Mouse (Mus musculus): ENCODE measurements at regions not wholly inside any gene's neighbourhood (a gene's known extent, or its start where the extent isn't known, plus 50 kb on each side); places are given as distances from the start of the nearest gene placed in this dataset.
A peak's percentile ranks its signal among the peaks of the same experiment; 100 is the strongest.

GRCm38 (mm10) chr8:79587258-79587657, 52.2 kb upstream of the Otud4 start:
- peak; percentile 83 for ATAC-seq (replicated peaks; ENCODE audit: low read depth, poor library complexity, severe bottlenecking)

- peak; percentile 76 for ATAC-seq (replicated peaks; ENCODE audit: low read depth, poor library complexity, severe bottlenecking)
Measured at GRCm38 (mm10) chr8:79584966-79585365, 54.5 kb upstream of the Otud4 start.

GRCm38 (mm10) chr8:79583326-79583725, 56.1 kb upstream of the Otud4 start:
- peak; percentile 83 for ATAC-seq (replicated peaks; ENCODE audit: low read depth, poor library complexity, severe bottlenecking)

- ATAC-seq (replicated peaks; ENCODE audit: low read depth, poor library complexity, severe bottlenecking): no peak
Measured at GRCm38 (mm10) chr8:79582195-79582594, 57.2 kb upstream of the Otud4 start.

- ATAC-seq (replicated peaks; ENCODE audit: low read depth, poor library complexity, severe bottlenecking): no peak
Measured at GRCm38 (mm10) chr8:79576086-79576485, 63.3 kb upstream of the Otud4 start.

- no peak for ATAC-seq (replicated peaks; ENCODE audit: low read depth, poor library complexity, severe bottlenecking)
Measured at GRCm38 (mm10) chr8:79575175-79575734, 64.2 kb upstream of the Otud4 start.

- ATAC-seq (replicated peaks; ENCODE audit: low read depth, poor library complexity, severe bottlenecking): no peak
Measured at GRCm38 (mm10) chr8:79573491-79573890, 65.9 kb upstream of the Otud4 start.

GRCm38 (mm10) chr8:79572526-79572925, 66.9 kb upstream of the Otud4 start:
- ATAC-seq (replicated peaks; ENCODE audit: low read depth, poor library complexity, severe bottlenecking): no peak

GRCm38 (mm10) chr8:79563101-79563500, 76.3 kb upstream of the Otud4 start:
- ATAC-seq (replicated peaks; ENCODE audit: low read depth, poor library complexity, severe bottlenecking): no peak

- no peak for ATAC-seq (replicated peaks; ENCODE audit: low read depth, poor library complexity, severe bottlenecking)
Measured at GRCm38 (mm10) chr8:79562669-79563068, 76.7 kb upstream of the Otud4 start.

- 0 out of 2 replicates have a peak, but pooled peaks have one; percentile 8 for ATAC-seq (replicated peaks; ENCODE audit: low read depth, poor library complexity, severe bottlenecking)
Measured at GRCm38 (mm10) chr8:79562071-79562581, 77.3 kb upstream of the Otud4 start.

GRCm38 (mm10) chr8:79561269-79562063, 78.0 kb upstream of the Otud4 start:
- no peak for ATAC-seq (replicated peaks; ENCODE audit: low read depth, poor library complexity, severe bottlenecking)

GRCm38 (mm10) chr8:79559516-79559915, 79.9 kb upstream of the Otud4 start:
- ATAC-seq (replicated peaks; ENCODE audit: low read depth, poor library complexity, severe bottlenecking): no peak

GRCm38 (mm10) chr8:79554311-79554710, 85.1 kb upstream of the Otud4 start:
- ATAC-seq (replicated peaks; ENCODE audit: low read depth, poor library complexity, severe bottlenecking): no peak

GRCm38 (mm10) chr8:79550151-79550550, 89.3 kb upstream of the Otud4 start:
- no peak for ATAC-seq (replicated peaks; ENCODE audit: low read depth, poor library complexity, severe bottlenecking)

GRCm38 (mm10) chr8:79548156-79548555, 91.3 kb upstream of the Otud4 start:
- ATAC-seq (replicated peaks; ENCODE audit: low read depth, poor library complexity, severe bottlenecking): no peak

GRCm38 (mm10) chr8:79545866-79546373, 93.5 kb upstream of the Otud4 start:
- ATAC-seq (replicated peaks; ENCODE audit: low read depth, poor library complexity, severe bottlenecking): no peak

- ATAC-seq (replicated peaks; ENCODE audit: low read depth, poor library complexity, severe bottlenecking): no peak
Measured at GRCm38 (mm10) chr8:79542461-79542860, 97.0 kb upstream of the Otud4 start.

GRCm38 (mm10) chr8:79540053-79540452, 99.4 kb upstream of the Otud4 start:
- 0 out of 2 replicates have a peak, but pooled peaks have one; percentile 50 for ATAC-seq (replicated peaks; ENCODE audit: low read depth, poor library complexity, severe bottlenecking)

GRCm38 (mm10) chr8:79534271-79534889, 105.0 kb upstream of the Otud4 start:
- no peak for ATAC-seq (replicated peaks; ENCODE audit: low read depth, poor library complexity, severe bottlenecking)

GRCm38 (mm10) chr8:79529556-79529955, 109.9 kb upstream of the Otud4 start:
- no peak for ATAC-seq (replicated peaks; ENCODE audit: low read depth, poor library complexity, severe bottlenecking)
